Mouse (Mus musculus): Measurements from ENCODE around the gene Tbc1d10a.

Tbc1d10a gene

DNA sequence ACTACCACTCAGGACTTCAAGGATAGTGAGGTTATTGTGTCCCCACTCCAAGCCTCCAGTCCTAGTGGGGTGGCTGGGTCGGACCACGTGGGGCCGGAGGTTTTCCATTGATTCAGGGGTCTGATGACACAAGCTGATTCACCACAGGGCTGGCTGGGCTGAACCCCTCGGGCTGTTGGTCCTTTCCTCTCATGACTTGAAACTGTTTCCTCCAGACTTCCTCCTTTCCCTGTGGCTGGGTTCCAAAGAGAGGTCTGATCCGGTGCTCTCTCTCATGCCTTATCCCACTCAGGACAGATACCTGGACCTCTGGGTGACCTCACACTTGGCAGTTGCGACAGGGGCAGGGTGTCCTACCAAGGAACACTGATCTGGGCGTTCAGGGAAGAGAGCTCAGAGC lies 53.6 kb downstream of the Tbc1d10a start:
- no peak for DNase-seq

DNA sequence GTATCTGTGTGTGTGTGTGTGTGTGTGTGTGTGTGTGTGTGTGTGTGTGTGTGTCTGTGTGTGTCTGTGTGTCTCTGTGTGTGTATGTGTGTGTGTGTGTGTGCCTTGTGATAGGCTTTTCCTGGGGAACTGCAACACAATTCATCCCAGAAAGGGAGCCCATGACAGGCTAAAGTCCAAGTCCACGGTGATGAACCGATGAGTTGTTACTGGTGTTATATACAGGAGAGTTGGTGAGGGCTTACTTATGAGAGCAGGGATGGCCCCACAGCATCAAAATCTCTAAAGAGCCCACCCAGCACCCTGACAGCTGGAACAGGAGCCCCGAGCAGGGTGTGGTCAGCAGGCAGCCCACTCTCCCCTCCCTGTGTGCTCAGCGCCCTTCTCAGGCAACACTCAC lies 54.6 kb downstream of the Tbc1d10a start:
- no peak for DNase-seq

DNA sequence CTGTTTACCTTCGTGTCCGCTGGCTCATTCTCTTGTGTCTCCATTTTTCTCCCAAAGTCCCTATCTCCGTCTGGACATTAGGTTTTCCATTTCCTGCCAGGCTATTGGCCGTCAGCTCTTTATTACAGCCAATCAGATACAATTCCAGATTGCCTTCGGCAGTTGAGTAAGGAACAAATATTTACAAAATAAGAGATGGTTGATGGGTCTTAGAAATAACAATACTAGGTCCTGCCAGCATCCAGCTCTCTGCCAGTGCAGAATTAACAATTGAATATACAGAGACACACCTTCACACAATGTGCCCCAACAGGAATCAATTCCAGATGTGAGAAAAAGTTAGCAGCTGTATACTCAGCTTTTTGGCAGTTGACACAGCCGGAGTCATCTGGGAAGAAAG lies 59.5 kb downstream of the Tbc1d10a start:
- no peak for DNase-seq

DNA sequence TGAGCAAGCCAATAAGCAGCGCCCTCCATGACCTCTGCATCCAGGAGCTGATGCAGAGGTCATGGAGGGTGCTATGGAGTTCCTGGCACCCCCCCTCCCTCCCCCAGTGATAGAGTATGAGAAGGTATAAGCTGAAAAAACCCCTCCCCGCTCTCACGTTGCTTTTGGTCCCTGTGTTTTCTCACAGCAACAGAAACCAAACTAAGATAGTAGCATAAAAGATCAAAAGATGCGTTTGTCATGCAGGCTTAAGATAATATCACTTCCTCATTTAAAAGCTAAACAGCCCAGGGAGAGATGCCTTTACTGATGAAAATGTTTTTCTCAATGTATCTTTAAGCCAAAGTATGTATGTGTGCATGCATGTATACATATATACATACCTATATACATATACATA lies 60.0 kb downstream of the Tbc1d10a start:
- no peak for DNase-seq

DNA sequence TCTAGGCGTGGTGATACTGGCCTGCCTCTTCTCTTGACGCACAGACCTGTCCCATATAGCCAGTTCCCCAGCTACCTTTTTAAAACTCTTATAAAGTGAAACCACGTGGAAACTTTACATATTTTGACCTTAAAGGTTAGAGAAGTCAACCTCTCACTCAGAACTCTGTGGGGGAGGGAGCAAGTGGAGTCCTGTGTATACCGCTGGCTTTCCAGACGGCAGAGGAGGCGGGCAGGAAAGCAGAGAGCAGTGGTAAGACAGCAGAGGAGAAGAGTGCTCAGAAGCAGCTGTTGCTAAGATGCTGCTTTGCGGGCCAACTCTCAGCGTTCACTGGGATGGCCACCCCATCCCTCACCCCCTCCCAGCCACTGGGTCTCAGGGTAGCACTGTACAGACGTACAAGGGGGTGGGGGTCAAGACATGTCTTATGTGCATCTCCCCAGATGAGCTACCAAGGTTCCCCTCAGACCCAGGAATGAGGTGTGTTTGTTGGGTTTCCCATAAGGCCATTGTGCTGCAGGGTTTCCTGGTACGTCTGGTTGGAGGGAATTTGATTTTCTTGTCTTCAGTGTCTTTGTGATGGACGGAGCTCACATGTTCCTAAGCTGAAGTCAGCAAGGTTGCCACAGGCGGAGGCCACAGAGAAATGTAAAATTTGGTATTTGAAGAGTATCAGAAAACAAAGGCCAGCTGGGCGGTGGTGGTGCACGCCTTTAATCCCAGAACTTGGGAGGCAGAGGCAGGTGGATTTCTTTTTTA lies 60.8 kb downstream of the Tbc1d10a start:
- DNase-seq = no peak

DNA sequence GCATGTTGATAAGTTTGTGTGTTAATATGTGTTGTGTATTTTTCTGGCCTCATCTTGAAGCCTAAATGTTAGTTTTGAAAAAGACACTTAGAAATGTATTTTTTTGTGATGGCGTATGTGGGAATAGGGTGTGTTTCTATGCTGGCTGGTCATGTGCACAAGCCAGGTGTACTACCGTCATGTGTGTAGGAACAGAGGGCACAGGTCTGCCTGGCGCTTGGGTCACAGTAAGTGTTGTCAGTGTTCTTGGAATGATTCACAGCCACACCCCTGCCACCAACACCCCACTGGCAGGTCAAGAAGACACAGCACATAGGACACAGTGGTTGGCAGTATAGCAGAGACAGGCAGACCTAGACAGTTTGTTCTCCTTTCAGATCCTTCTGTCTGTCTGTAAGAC lies 62.6 kb downstream of the Tbc1d10a start:
- DNase-seq = no peak

DNA sequence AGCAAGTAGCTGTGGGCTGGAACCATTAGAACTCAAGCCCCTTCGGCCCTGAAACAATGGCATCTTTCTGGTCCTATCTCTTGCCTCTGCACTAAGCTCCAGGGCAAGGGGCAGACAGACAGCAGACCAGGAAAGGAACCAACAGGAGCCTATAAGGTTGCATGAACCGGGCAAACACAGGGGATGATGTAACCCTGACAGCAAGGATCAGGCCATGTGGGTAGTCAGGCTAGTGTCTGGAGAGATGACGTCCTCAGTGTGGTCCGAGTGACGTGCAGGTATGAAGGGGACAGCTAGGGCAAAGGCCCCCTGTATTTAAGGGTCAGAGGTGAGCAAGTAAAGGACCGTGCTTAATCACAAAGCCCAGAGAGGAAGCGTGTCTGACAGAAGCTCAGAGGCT lies 63.7 kb downstream of the Tbc1d10a start:
- no peak for DNase-seq

DNA sequence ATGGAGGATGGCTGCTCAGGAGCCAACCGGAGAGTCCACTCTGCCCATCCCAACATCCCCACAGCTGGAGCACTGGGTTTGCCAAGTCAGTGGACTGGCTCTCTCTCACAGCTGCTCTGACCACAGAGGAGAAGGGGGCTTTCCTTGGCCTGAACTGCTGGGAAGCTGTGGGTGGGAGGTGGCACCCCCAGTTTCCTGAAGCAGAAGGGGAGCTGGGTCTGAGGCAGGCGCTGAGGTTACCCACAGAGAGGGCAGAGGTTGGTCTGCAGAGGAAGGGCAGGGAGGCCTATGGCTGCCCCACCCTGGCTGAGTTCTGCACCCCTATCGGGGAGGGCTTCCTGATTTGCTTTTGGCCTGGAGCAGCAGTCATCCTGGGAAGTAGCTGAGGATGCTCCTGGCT lies 64.8 kb downstream of the Tbc1d10a start:
- no peak for DNase-seq

DNA sequence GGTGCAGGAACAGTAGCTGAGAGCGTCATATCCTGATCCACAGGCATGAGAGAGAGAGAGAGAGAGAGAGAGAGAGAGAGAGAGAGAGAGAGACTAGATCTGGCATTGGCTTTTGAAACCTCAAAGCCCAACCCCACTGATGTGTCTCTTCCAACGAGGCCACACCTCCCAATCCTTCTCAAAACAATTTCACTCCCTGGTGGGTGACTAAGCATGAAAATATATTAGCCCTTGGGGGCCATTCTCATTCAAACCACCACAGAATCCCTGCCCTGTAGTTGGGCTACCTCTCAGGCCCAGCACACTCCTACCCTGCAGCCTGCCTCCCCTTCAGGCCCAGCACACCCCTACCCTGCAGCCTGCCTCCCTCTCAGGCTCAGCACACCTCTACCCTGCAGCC lies 66.3 kb downstream of the Tbc1d10a start:
- no peak for DNase-seq

DNA sequence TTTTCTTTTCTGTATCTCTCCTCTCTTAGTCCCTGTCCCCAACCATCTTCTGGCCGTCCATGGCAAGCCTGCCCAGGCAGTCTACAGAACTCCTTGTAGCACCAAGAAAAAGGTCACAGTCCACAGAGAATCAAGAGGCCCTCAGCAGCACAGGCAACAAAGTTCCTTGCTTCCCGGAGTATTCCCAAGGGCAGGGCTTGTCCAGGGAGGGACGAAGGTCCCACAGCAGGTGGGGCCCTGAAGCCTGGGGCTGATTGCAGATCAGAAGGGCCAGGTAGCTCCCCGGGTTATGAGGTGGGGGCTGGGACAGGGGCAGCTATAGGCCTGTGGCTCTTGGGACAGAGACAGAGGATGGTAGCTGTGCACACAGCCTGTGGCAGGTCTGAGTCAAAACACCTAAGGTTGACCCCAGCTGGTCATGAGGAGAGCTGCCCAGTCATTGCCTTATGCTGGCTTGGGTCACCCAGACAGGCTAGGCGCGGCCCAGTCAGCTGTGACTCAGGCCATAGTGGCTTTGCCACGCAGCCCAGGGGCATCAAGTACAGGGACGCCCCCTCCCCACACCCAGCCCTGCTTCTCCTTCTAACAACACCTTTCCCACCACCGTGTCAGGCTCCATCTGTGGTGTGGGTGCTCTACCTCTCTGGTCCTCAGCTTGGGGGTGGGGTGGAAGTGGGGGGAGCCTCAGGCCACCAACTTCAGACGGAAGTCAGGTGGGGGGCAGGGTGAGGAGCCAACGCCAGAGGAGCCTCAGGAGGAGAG lies 70.4 kb downstream of the Tbc1d10a start, which contains the start of gene Lif:
Gene Lif, plus strand, starts transcription at position 712 of the 762 bp plus-strand sequence.
- DNase-seq = no peak

DNA sequence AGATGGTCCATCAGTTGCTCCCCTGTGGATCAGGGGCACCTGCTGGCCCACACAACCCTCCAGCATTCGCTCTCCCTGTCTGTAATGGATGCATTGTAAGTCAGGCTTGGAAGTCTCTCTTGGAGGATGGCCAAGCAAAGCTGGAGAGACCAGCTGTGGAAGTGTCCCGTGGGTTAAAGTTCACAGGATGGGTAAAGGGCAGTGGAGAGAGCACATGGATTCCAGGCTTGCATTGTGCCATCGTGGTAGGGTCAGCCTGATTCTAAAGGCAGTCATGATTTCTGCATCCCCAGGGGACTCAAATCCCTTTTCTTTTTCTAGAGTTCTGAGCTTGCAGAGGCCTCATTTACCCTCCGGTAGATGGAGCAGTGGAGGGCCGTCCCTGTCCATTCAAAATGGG lies 71.2 kb downstream of the Tbc1d10a start:
- DNase-seq = no peak

DNA sequence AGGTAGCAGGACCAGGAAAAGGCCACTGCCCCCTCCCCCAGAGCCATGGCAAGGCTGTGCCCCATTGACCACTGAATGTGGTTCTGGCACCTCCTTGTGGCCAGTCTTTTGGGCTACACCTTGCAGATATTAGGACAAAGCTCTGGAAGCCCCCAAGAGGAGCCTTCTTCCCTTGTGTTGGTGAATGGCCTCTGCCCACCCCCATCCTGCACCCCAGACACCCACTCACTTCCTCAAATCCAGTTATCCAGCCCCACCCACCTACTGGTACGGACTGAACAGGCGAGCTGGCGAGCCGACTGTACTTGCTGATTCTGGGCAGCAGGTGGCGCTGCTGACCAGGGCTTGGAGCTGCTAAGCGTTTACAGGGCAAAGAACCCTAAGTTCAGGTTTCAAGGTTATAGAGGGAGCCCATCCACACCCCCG lies 72.1 kb downstream of the Tbc1d10a start:
- DNase-seq = peak; percentile 88

DNA sequence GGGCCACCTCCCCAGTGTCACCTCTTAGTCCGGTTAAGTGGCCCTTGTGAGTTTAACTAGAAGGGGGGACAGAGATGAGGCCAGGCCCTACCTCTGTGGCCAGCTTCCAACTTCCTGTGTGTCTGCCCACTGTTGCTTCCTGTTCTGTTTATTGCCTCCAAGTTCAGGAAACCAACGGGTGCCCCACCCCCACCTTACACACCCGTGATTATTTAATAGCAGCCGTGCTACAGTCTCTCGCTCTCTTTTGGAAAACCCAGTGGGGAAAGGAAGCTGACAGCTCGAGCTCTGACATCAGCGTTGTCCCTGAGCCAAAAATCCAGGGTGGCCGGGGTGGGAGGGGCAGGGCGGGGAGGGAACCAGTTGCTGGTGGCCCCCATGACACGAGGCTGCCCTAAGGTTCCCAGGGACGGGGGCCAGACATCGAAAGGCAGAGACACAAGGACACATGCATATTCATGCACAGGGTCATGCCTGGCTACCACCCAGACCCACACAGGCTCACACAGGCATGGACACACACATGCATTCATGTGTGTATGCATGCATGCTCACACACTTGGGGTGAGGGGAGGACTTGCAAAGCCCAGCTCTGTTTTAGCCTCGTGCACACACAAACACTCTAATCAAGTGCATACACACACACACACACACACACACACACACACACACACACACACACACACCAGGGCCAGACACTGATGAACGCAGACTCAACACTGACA lies 74.0 kb downstream of the Tbc1d10a start:
- no peak for DNase-seq

DNA sequence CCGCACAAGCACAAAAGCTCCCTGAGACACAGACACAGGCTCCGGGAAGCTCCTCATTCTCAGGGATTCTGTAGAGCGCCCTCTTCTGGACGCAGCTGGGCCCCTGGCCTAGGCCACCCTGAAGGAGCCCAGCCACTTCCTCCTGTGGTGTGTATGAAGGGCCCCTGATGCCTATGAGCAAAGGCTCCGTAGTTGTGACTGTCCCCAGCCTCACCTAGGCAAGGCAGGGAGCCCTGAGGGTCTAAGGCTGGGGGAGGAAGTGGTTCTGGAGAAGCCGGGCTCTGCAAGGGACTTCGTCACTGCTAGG lies 74.6 kb downstream of the Tbc1d10a start:
- peak; percentile 73 for DNase-seq

DNA sequence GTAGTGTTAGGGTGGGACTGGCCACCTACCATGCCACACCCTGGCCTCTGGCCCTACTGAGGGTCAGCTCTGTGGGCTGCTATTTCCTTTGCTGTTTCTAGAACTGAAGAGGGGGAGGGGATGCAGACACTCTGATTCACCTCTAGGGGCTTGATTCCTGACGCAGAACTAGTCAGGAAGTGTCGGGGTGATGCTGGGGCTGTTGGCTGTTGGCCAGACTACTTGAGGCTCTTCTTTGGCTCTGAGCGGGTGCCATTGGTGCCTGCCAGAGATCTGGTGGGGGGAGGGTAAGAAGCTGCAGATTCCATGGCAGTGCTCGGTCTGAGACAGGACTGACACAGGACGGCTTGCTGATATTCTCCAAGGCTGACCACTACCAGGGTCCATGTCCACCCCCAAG lies 75.4 kb downstream of the Tbc1d10a start:
- DNase-seq = no peak

DNA sequence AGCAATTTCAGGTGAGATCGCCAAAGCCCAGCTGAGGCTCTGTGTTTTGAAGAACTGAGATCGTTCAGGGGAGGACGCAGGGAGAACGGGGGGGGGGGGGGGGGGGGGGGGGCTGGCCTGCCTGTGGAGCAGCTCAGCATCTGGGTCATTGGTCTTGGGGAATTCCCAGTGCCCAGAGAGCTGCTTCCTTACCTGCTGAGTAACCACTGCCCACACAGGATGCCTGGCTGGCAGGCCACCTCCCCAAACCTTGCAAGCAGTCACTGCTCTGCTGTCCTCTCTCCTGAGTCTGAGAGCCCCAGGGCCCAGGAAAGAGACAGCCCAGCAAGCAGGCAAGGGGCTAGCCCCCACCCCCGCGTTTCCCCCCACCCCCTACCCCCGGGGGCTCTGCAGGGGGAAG lies 76.3 kb downstream of the Tbc1d10a start:
- DNase-seq = no peak

DNA sequence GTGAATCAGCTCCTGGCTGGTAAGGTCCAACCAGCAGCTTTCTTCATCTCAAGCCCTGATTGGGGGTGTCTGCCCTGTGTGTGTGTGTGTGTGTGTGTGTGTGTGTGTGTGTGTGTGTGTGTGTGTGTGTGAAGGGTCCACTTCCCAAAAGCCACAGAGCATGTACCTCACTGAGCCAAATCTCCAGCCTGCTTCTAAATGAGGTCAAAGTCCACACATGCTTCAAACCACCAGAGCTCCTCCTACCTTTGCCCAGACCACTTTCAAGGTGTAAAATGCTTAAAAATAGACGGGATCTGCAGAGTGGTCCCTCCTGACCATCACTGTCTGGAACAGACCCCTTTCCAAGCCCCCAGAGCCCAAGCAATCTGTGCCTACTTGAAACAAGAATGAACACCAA lies 76.7 kb downstream of the Tbc1d10a start:
- no peak for DNase-seq

DNA sequence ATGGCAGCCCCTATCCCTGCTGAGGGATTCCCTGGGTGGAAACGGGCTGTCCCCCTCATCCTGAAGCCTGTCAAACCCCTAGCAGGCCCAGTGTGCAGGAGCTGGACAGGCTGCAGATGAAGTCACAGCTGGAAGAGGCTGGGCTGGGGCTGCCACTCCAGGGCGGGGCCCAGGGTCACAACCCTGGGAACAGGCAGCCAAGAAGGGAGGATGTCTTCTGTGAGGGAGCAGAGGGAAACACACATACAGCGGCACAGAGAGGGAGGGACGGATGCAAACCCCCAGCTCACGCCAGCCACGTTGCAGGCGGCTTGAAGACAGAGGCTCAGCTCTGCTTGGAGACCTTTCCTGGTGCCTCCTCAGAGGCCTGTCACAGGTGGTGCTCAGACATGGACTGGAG lies 77.5 kb downstream of the Tbc1d10a start:
- no peak for DNase-seq
